Mouse (Mus musculus): Measurements from ENCODE around the gene Mpv17l.

DNA sequence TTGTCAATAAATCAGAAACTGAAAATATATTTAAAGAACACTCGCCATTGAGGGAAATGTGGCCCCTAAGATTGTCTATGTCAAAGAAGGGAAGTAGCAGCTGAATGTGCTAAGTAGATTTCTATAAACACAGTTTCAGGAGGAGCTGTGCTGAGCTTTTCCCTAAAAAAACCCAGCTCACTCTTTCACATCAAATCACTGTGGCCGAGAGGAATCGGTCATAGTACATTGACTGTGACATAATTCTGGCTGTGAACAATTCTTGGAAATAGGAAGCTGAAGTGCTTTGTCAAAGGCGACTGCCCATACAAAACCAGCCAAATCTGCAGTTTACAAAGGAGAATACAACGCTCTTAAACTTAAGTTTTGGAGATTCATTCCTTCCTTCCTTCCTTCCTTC lies 36.3 kb upstream of the Mpv17l start:
- no peak for TF ChIP-seq POLR2A (IDR thresholded peaks at IDR 0.05; ENCODE audit: control insufficient read depth, low read depth, low read length)
- TF ChIP-seq CTCF (IDR thresholded peaks at IDR 0.05; ENCODE audit: control insufficient read depth, insufficient read depth, insufficient replicate concordance, low read depth, low read length), result no peak

Data from testis, adult 2 months (tissue).